Mouse (Mus musculus) myocyte (in vitro differentiated cells): ENCODE data around the gene Bpifb1. TPM values are rescaled to one million over a fixed set of nuclear protein-coding genes. Genes with fewer than 3 reads are reported as not detected.

Experiments used
- H3K27me3 ChIP-seq: one replicate; pipeline ENCODE4 v1.6.1; 2011; ENCODE audit not compliant: control insufficient read depth, insufficient read depth, insufficient read length
- H3K36me3 ChIP-seq: one replicate; pipeline ENCODE4 v1.6.1; 2011; ENCODE audit not compliant: control insufficient read depth, insufficient read depth
- H3K4me2 ChIP-seq: one replicate; pipeline ENCODE4 v1.6.1; 2011; ENCODE audit warnings: low read depth, control low read depth
- H3K4me3 ChIP-seq: one replicate; pipeline ENCODE4 v1.5.1; 2011; ENCODE audit warnings: mild to moderate bottlenecking, control low read depth, moderate library complexity
- H3K79me2 ChIP-seq: one replicate; pipeline ENCODE4 v1.6.1; 2011; ENCODE audit not compliant: control insufficient read depth, insufficient read depth
- H3ac ChIP-seq: one replicate; pipeline ENCODE4 v1.6.1; 2011; ENCODE audit not compliant: control insufficient read depth, insufficient read length
- CEBPB ChIP-seq: IDR thresholded peaks from 2 replicates; pipeline ENCODE4 v1.6.1; 2011; ENCODE audit warnings: mild to moderate bottlenecking, moderate library complexity; ENCODE audit not compliant: poor library complexity, insufficient read depth, severe bottlenecking
- E2F4 ChIP-seq: IDR thresholded peaks from one replicate; pipeline ENCODE4 v1.6.1; 2011; ENCODE audit warnings: mild to moderate bottlenecking, control low read depth, moderate library complexity; ENCODE audit not compliant: insufficient read depth
- MAX ChIP-seq: IDR thresholded peaks from one replicate; pipeline ENCODE4 v1.6.1; 2011; ENCODE audit warnings: low read depth, mild to moderate bottlenecking, control low read depth
- MYOD1 ChIP-seq, 3 experiments: IDR thresholded peaks; one replicate each; pipeline ENCODE4 v1.6.1; 2011; ENCODE audit warnings: control low read depth in 2 of 3, low read depth in 2 of 3, mild to moderate bottlenecking in 2 of 3, moderate library complexity in 1 of 3; ENCODE audit not compliant: insufficient read length in 2 of 3, control insufficient read depth in 1 of 3
- MYOG ChIP-seq, 3 experiments: IDR thresholded peaks; one replicate each; pipeline ENCODE4 v1.6.1; 2011; ENCODE audit warnings: control low read depth in 2 of 3, low read depth in 2 of 3, mild to moderate bottlenecking in 2 of 3; ENCODE audit not compliant: insufficient read length in 2 of 3, control insufficient read depth in 1 of 3, insufficient read depth in 1 of 3
- POLR2A ChIP-seq: IDR thresholded peaks from one replicate; pipeline ENCODE4 v1.6.1; 2011; ENCODE audit warnings: low read depth, mild to moderate bottlenecking, control low read depth, moderate library complexity; ENCODE audit not compliant: insufficient read length
- POLR2AphosphoS2 ChIP-seq: IDR thresholded peaks from one replicate; pipeline ENCODE4 v1.6.1; 2011; ENCODE audit warnings: low read depth, control low read depth; ENCODE audit not compliant: insufficient read length
- REST ChIP-seq: IDR thresholded peaks from one replicate; pipeline ENCODE4 v1.6.1; 2011; ENCODE audit warnings: mild to moderate bottlenecking, control low read depth, moderate library complexity; ENCODE audit not compliant: insufficient read depth, insufficient read length
- SRF ChIP-seq: IDR thresholded peaks from one replicate; pipeline ENCODE4 v1.6.1; 2011; ENCODE audit warnings: low read depth; ENCODE audit not compliant: control insufficient read depth, insufficient read length
- TCF12 ChIP-seq: IDR thresholded peaks from one replicate; pipeline ENCODE4 v1.6.1; 2011; ENCODE audit warnings: mild to moderate bottlenecking, control low read depth; ENCODE audit not compliant: poor library complexity, insufficient read depth, severe bottlenecking
- TCF3 ChIP-seq: IDR thresholded peaks from one replicate; pipeline ENCODE4 v1.6.1; 2011; ENCODE audit warnings: low read depth, control low read depth; ENCODE audit not compliant: insufficient read length
- USF1 ChIP-seq: IDR thresholded peaks from one replicate; pipeline ENCODE4 v1.6.1; 2011; ENCODE audit warnings: low read depth, mild to moderate bottlenecking, control low read depth, moderate library complexity
- polyA plus RNA-seq: library from polyadenylated mRNA; unstranded; fragments of >200 nt; fragmentation: generic; extraction: Trizol; gene quantifications from one replicate; pipeline ENCODE4 v1.2.1, GENCODE M21; 2012; ENCODE audit warnings: missing spikeins

Bpifb1 gene
- polyA plus RNA-seq, 1 experiment = not detected

- no peak within 1 kb of the TSS for H3K4me2 ChIP-seq
- TF ChIP-seq SRF (no peak), REST (no peak), TCF3 (no peak), E2F4 (no peak), POLR2AphosphoS2 (no peak), MYOG (IDR thresholded peaks at IDR 0.05; ENCODE audit: control insufficient read depth in 1 of 3, insufficient read depth in 1 of 3, insufficient read length in 2 of 3, low read depth in 2 of 3) (no peak), CEBPB (no peak), MYOD1 (IDR thresholded peaks at IDR 0.05; ENCODE audit: control insufficient read depth in 1 of 3, insufficient read length in 2 of 3, low read depth in 2 of 3) (no peak), TCF12 (no peak), MAX (no peak), POLR2A (no peak), USF1 (no peak)
- no peak within 1 kb of the TSS for H3K4me3 ChIP-seq
- no peaks in the 10 kb centered on the region for H3K36me3 ChIP-seq
- no peak within 1 kb of the TSS for H3ac ChIP-seq
- no peaks in the 10 kb centered on the region for H3K79me2 ChIP-seq
- peaks cover 5% of the 10 kb centered on the region for H3K27me3 ChIP-seq
These were observed 32.8 kb downstream of the Bpifb1 start, which contains the start of gene Bpifb5 for GRCm38 (mm10) chr2:154223265-154223916. TSS of gene Bpifb5 (plus strand) at chr2:154223742.

- H3K4me2 ChIP-seq = no peak overlapping the region
These were observed 33.3 kb downstream of the Bpifb1 start for GRCm38 (mm10) chr2:154223917-154224273.

GRCm38 (mm10) chr2:154226991-154227390 is 36.4 kb downstream of the Bpifb1 start:
- no peak overlapping the region for H3ac ChIP-seq
- TF ChIP-seq E2F4 (no peak), CEBPB (no peak), MYOD1 (IDR thresholded peaks at IDR 0.05; ENCODE audit: control insufficient read depth in 1 of 3, insufficient read length in 2 of 3, low read depth in 2 of 3) (no peak), USF1 (no peak), TCF3 (no peak), MYOG (IDR thresholded peaks at IDR 0.05; ENCODE audit: control insufficient read depth in 1 of 3, insufficient read depth in 1 of 3, insufficient read length in 2 of 3, low read depth in 2 of 3) (no peak), SRF (no peak), TCF12 (no peak), MAX (no peak), POLR2A (no peak), REST (no peak), POLR2AphosphoS2 (no peak)
- no peak overlapping the region for H3K4me2 ChIP-seq
- H3K36me3 ChIP-seq = no peaks in the 10 kb centered on the region
- H3K4me3 ChIP-seq = no peak overlapping the region
- H3K27me3 ChIP-seq = peaks cover 5% of the 10 kb centered on the region
- no peaks in the 10 kb centered on the region for H3K79me2 ChIP-seq

More at GRCm38 (mm10) chr2:154223917-154224273, 33.3 kb downstream of the Bpifb1 start:
- H3ac ChIP-seq = no peak overlapping the region
- H3K4me3 ChIP-seq = no peak overlapping the region
- TF ChIP-seq POLR2A (no peak), SRF (no peak), MYOG (IDR thresholded peaks at IDR 0.05; ENCODE audit: control insufficient read depth in 1 of 3, insufficient read depth in 1 of 3, insufficient read length in 2 of 3, low read depth in 2 of 3) (no peak), CEBPB (no peak), REST (no peak), TCF12 (no peak), POLR2AphosphoS2 (no peak), MYOD1 (IDR thresholded peaks at IDR 0.05; ENCODE audit: control insufficient read depth in 1 of 3, insufficient read length in 2 of 3, low read depth in 2 of 3) (no peak), USF1 (no peak), E2F4 (no peak), MAX (no peak), TCF3 (no peak)
- no peaks in the 10 kb centered on the region for H3K36me3 ChIP-seq
- peaks cover 5% of the 10 kb centered on the region for H3K27me3 ChIP-seq
- H3K79me2 ChIP-seq = no peaks in the 10 kb centered on the region

GRCm38 (mm10) chr2:154227830-154228229 is 37.2 kb downstream of the Bpifb1 start:
- Histone ChIP-seq H3K4me2 (no peak overlapping the region), H3K36me3 (no peaks in the 10 kb centered on the region), H3ac (no peak overlapping the region), H3K79me2 (no peaks in the 10 kb centered on the region), H3K27me3 (peaks cover 5% of the 10 kb centered on the region), H3K4me3 (no peak overlapping the region)
- TF ChIP-seq MYOG (IDR thresholded peaks at IDR 0.05; ENCODE audit: control insufficient read depth in 1 of 3, insufficient read depth in 1 of 3, insufficient read length in 2 of 3, low read depth in 2 of 3) (no peak), POLR2A (no peak), E2F4 (no peak), MYOD1 (IDR thresholded peaks at IDR 0.05; ENCODE audit: control insufficient read depth in 1 of 3, insufficient read length in 2 of 3, low read depth in 2 of 3) (no peak), REST (no peak), MAX (no peak), SRF (no peak), POLR2AphosphoS2 (no peak), USF1 (no peak), TCF12 (no peak), CEBPB (no peak), TCF3 (no peak)
